Mouse (Mus musculus) erythroblast, embryonic 14.5 days (primary cell): ENCODE results near the gene Fam166a.

ENCODE experiments used
- GATA1 ChIP-seq: IDR thresholded peaks from 2 replicates; pipeline ENCODE4 v1.6.1; 2012; ENCODE audit warnings: low read length, inconsistent platforms, mixed read lengths
- TAL1 ChIP-seq: IDR thresholded peaks from 3 replicates; pipeline ENCODE4 v1.6.1; 2012; ENCODE audit warnings: low read length, inconsistent platforms, mixed read lengths

- TF ChIP-seq GATA1 (no peak), TAL1 (no peak)
These were observed 45.2 kb downstream of the Fam166a start for GRCm38 (mm10) chr2:25263623-25264285.
